10 mouse cellular contexts compared by ENCODE assay signal in genomic region chr3:142645949-142646348, GRCm38 (mm10). TPM values are rescaled to one million over a fixed set of nuclear protein-coding genes. Genes with fewer than 3 reads are reported as not detected.
DNase-seq lines count a peak whose midpoint lies in the region; ATAC-seq lines count a peak whose summit lies in the region.
"Not testable (repeated sequence)": the region's sequence is repeated elsewhere in the genome, so short reads cannot be mapped to it uniquely, and the experiment has no call there.
"Had no signal": no experiment of that assay in that cellular context is flagged by ENCODE, and none has a peak within 500 bp of the region (broad histone marks: within the 10 kb centered on the region; RNA-seq: fewer than 3 reads in every experiment).

No protein-coding gene starts in this region.

- H3K27me3 ChIP-seq in forebrain, embryonic 14.5 days (replicated peaks; ENCODE audit: control insufficient read depth, insufficient read depth, low read length); hindbrain, embryonic 11.5 days (ENCODE audit: control insufficient read depth, insufficient read depth, low read length): not testable (repeated sequence)

- DNase-seq in MN1 (ENCODE audit: low spot score), result peak; percentile 48
- DNase-seq in cerebellum, adult 11 months, result peak; percentile 23
- DNase-seq in forebrain, embryonic 14.5 days (ENCODE audit: low spot score), result peak; percentile 77
- peak; percentile 81 for DNase-seq in hindbrain, embryonic 11.5 days (ENCODE audit: low spot score)
- DNase-seq in layer of hippocampus, postnatal 14 days (ENCODE audit: low spot score in 2 of 2), result peak; percentile 46 to 66
- peak; percentile 59 for DNase-seq in lung, postnatal 25 days (ENCODE audit: low spot score)
- DNase-seq in right cerebral cortex, postnatal 10 days (ENCODE audit: low spot score in 2 of 2), result peak; percentile 54 to 85
- peak; percentile 27 for DNase-seq in urinary bladder, postnatal 10 days (ENCODE audit: low spot score)

- H3K36me3 ChIP-seq in forebrain, embryonic 14.5 days (ENCODE audit: control insufficient read depth, insufficient read depth, low read length); hindbrain, embryonic 11.5 days (ENCODE audit: control insufficient read depth, insufficient read depth, low read length): not testable (repeated sequence)

- not testable (repeated sequence) for H3K4me2 ChIP-seq in forebrain, embryonic 14.5 days (ENCODE audit: low read length); hindbrain, embryonic 11.5 days (replicated peaks; ENCODE audit: low read depth, low read length)

- not testable (repeated sequence) for H3K4me3 ChIP-seq in forebrain, embryonic 14.5 days (ENCODE audit: low read depth, low read length); hindbrain, embryonic 11.5 days (ENCODE audit: low read depth, low read length)

- not testable (repeated sequence) for H3K27ac ChIP-seq in forebrain, embryonic 14.5 days (ENCODE audit: low read depth, low read length); hindbrain, embryonic 11.5 days (ENCODE audit: low read depth, low read length)

- not testable (repeated sequence) for H3K9me3 ChIP-seq in forebrain, embryonic 14.5 days (replicated peaks; ENCODE audit: control insufficient read depth, low read length); hindbrain, embryonic 11.5 days (ENCODE audit: control insufficient read depth, low read length)

- WGBS in forebrain, embryonic 14.5 days, result 7% methylated on average over 2 of the region's 2 CpGs
- WGBS in hindbrain, embryonic 11.5 days, result 18% methylated on average over 2 of the region's 2 CpGs

- ATAC-seq in forebrain, embryonic 14.5 days; hindbrain, embryonic 11.5 days (ENCODE audit: low FRiP score): not testable (repeated sequence)

- H3K9ac ChIP-seq in forebrain, embryonic 14.5 days (ENCODE audit: low read length); hindbrain, embryonic 11.5 days (ENCODE audit: low read depth, low read length): not testable (repeated sequence)

- not testable (repeated sequence) for H3K4me1 ChIP-seq in forebrain, embryonic 14.5 days (ENCODE audit: control insufficient read depth, insufficient read depth, low read length); hindbrain, embryonic 11.5 days (replicated peaks; ENCODE audit: control insufficient read depth, insufficient read depth, low read length)

RNA-seq across cellular contexts. Expression of gene Gbp2, which starts 25.5 kb away (rescaled TPM):
- 0.33 and 0.63 TPM in 2 replicates for polyA plus RNA-seq in forebrain, embryonic 14.5 days (2014; fragmentation: Nextera tagmentation; extraction: Ambion mirVana)
- polyA plus RNA-seq in hindbrain, embryonic 11.5 days (2014; fragmentation: Nextera tagmentation; extraction: Ambion mirVana), result 0.19 and 0.35 TPM in 2 replicates
- total RNA-seq in layer of hippocampus, postnatal 14 days (2021), result 1 to 10 TPM in 1 of 2 experiments, under 1 TPM in 1; 0.79 to 1.8 TPM
- polyA plus RNA-seq: erythroblast, embryonic 14.5 days had no signal

RNA-seq across cellular contexts. Expression of gene Gbp2b, which starts 51.3 kb away (rescaled TPM):
- polyA plus RNA-seq in forebrain, embryonic 14.5 days (2014; fragmentation: Nextera tagmentation; extraction: Ambion mirVana), result not detected in 2 replicates
- polyA plus RNA-seq in hindbrain, embryonic 11.5 days (2014; fragmentation: Nextera tagmentation; extraction: Ambion mirVana), result not detected in 2 replicates
- not detected for total RNA-seq in layer of hippocampus, postnatal 14 days (2021)
- polyA plus RNA-seq: erythroblast, embryonic 14.5 days; midbrain, embryonic 16.5 days had no signal

RNA-seq across cellular contexts. Expression of gene Kyat3, which starts 54.9 kb away (rescaled TPM):
- polyA plus RNA-seq in forebrain, embryonic 14.5 days (2014; fragmentation: Nextera tagmentation; extraction: Ambion mirVana), result 6.2 and 7.5 TPM in 2 replicates
- polyA plus RNA-seq in hindbrain, embryonic 11.5 days (2014; fragmentation: Nextera tagmentation; extraction: Ambion mirVana), result 12.1 and 13.4 TPM in 2 replicates
- 1 to 10 TPM; 4.8 to 7.3 TPM for total RNA-seq in layer of hippocampus, postnatal 14 days (2021)
- polyA plus RNA-seq: erythroblast, embryonic 14.5 days had no signal

Comparison
In these comparisons a context has a peak if more than half of its experiments do, and no peak if none do; other contexts are left out.
1. DNase-seq: peak in every context shown above with its lines; median percentile 81 in hindbrain, embryonic 11.5 days; 77 in forebrain, embryonic 14.5 days; 70 in right cerebral cortex, postnatal 10 days; 59 in lung, postnatal 25 days; 56 in layer of hippocampus, postnatal 14 days; 48 in MN1; 27 in urinary bladder, postnatal 10 days; 23 in cerebellum, adult 11 months.